Mouse (Mus musculus) right cerebral cortex, postnatal 10 days (tissue): ENCODE data around the gene Pdzd3.
A peak's percentile ranks its signal among the peaks of the same experiment; 100 is the strongest.

Experiments
- DNase-seq, 2 experiments: peaks; one replicate each; pipeline ENCODE4 v3.0.0; 2021; ENCODE audit warnings: low spot score in 2 of 2

Gene Pdzd3

DNA sequence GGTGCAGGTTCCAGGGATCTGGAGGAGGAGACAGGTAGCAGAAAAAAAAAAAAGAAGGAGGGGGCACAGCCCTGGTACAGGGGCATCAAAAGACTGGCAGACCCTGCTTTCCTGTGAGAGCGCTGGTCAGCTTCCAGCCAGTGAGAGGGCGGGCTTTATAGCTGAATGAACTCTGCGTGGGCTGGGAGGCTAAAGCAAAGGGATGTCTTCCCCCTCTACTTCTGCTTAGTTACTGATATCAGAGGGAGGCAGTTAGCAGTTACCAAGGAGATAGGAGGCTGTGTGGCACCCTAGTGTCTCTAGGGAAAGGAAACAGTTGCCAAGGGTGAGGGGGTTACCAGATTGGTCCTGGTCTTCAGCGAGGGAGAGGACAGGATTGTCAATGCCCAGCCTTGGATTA lies 826 bp downstream of the Pdzd3 start:
- no peak for DNase-seq

DNA sequence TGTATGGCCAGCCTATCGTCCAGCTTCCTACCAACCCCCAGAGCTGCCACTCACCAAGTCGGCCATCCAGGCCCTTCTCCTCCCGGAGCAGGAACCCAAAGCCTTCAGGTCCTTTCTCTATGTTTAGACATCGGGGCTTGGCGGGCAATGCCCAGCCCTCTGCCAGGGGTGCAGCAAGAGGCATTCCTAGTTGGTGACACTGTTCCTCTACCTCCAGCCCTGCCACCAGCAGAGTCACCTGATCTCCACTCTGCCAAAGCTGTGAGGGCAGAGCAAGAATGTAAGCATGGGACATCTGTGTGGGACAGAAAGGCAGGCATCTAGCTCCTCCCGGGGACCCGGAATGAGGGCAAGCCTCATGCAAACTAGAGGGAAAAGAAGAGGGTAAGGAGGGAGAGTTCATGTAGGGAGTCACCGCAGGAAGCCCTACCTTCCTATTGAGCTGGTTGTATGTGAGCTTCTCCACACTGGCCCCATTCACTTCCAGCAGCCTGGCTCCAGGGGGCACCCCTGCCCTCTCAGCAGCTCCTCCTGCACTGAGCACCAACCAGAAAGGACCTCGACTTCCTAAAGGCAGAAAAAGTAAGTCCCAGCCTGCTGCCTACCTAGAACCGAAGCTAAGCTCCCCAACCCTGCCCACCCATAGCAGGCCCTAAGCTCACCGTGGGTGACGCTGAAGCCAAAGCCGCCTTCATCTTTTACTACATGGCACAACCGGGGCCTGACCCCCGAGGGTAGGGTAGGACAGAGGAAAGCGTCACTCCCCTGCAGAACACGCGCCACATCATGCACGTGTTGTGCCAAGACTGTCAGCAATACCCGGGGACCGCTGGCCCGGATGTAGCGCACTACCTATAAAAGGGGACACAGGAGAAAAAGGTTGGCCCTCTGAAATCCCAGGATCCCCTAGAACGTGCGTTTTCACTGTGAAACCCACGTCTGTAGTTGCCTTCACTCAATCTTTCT lies 1.8 kb downstream of the Pdzd3 start:
- peak; percentile 71 to 81 for DNase-seq

DNA sequence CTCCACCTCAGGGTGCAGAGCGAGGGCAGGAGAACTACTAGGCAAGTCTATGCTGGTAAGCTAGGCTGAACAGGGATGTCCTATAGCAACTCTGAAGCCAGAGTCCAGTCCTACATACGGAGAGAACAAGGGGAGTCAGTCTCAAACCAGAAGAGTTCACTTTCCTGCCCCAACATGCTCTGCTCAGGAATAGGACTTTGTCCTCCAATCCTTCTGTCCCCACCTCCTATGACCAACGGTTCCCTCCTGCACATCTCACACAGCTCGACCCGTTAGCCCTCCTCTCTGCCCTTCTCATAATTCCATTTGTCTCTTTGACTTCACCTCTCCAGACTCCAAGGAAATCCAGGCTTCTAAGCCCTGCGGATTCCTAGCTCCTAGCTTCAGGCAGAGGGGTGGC lies 3.4 kb downstream of the Pdzd3 start:
- no peak for DNase-seq

DNA sequence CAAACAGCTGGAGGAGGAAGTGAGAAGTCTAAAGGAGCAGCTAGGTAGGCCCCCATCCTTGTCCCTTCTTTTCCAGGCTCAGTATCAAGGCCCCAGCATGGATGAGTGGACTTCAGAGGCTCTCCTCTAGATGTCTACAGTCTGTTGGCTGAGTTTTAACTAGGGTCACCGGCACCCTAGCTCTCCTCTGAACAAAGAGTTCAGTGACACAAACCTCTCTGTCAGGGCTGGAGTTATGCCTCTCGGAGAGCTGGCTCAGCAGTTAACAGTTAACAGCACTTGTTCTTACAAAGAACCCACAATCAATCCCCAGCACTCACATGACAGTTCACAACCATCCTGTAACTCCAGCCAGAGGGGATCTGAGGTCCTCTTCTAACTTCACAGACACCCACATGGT lies 7.7 kb downstream of the Pdzd3 start:
- DNase-seq = no peak

DNA sequence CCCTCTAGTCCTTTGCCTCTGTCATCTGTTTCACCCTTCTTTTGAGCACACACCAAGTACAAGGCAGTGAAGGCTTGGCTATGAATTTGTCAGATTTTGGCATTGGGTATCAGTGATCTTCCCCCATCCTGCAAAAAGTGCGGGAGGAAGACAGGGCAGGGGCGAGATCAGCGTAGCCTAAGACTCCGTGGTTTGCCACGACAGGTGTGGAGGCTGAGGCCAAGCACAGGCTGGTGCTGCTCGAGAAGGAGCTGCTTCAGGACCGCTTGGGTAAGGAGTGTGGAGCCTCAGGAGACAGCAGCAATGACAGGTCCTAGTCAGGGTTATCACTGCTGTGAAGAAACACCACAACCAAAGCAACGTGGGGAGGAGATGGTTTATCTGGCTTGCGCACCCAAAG lies 9.9 kb downstream of the Pdzd3 start:
- no peak for DNase-seq

DNA sequence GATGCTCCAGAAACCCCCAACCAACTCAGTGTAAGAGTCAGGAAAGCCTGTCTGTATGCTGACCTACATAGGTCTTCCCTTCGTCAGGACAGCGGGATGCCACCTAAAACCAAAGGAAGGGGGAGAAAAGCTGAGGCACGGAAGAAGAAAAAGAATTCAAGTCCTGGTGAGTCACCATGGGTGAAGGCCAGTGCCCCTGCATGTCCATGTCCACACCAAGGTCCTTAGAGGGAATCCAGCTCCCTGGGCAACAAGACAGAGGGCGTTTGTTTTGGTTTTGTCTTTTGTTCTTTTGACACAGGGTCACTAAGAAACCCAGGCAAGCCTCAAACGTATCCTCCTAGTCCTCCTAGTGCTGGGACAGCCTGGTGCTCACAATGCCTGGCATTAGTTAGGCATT lies 10.4 kb downstream of the Pdzd3 start:
- DNase-seq = no peak

DNA sequence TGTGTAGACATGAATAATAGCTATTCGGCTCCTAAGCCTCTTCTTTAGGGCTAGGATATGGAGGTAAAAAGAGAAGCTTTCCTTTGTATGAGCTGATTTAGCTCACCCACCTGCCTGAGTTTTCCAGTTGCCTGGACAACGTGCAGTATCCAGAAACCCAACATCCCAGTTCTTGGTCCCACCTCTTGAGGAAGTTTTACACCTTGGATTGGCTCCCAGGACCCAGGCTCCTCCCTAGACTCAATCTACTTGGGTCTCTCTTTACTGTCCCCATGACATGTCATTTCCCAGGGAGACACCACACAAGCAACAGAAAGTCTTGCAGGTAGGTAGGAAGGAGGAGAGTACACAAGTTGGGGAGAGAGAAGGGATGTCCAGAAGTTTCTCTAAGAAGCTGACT lies 10.9 kb downstream of the Pdzd3 start, which contains the start of gene Ccdc153:
TSS of gene Ccdc153 (plus strand) at position 278 of the 400 bp plus-strand sequence.
- no peak for DNase-seq

DNA sequence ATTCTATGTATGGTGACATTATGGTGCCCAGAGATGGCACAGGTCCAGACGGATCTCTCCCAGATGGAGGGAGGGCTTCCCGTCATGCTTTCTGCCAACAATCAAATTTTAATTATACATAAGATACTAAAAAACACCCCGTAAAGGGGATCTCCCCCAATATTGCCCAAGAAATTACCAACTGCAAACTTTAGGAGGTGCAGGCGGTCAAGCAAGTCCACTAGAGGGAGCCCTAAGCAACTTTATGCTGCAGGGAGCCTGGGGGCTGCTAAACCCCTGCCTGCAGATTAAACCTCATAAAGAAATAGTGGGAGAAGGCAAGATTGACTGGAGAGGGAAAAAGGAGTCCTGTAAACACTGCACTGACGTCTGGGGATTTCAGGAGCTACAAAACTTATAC lies 11.8 kb downstream of the Pdzd3 start:
- peak in 1 of 2 experiments; percentile 74 for DNase-seq

DNA sequence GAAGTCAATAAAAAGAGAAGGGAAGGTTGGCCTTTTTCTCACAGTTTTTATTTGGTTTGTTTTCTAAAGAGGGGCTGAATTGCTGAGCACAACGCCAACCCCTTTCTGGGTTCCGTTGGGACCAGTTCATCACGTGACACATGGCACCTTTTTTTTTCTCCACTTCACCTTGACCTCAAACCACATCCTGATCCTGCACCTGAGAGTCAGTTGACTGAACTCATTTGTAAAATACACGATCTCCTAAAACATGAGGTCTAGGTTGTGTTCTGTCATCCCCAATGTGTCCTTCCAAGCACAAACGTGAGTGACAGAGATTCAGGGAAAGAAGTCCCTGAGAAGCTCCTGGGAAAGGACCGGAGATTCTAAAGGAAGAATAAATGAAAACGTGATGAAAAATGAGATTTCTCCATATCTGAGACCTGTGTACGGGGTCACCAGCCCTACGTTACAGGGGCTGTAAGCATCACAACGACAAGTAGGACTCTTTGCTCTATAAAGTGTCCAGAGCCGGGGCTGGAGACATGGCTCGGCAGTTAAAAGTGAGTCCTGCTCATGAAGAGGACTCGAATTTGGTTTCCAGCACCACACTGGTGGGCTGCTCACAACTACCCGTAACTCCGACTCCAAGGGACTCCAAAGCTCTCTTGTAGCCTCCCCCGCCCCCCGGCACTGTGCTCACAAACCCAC lies 12.6 kb downstream of the Pdzd3 start:
- no peak for DNase-seq

DNA sequence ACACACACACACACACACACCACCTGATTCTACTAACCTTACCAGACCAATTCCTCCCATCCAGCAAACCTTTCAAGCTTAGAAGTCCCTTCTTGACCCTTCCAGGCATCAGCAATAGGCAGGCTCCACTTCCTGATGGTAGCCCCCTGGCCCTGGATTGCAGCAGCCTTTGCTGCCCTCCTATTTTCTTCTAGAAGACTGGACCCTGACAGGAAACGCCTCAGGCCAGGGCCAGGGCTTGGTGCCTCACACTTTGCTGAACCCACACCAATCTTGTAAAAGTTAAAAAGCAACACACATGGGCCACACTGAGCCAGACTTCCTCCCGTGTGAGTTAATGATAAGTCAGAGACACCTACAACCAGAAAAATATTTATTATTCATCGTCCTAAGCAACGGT lies 14.1 kb downstream of the Pdzd3 start:
- DNase-seq = no peak

DNA sequence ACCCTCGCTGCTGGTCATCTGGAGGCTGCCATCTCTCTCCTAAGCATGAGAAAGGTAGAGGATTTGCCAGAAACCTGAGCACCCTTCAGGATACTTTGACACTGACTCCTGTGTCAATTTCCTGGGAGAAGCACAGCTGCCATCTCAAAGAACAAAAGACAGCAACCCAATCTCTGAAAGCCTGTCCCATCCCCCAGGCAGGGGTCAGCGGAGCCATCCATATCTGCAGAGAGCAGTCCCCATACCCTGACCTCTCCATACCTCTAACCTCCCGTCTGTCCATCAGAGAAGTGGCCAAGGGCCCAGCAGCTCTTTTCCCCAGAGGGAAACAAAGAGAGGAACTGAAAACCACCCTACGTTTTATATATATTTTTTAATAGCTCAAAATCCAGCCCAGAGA lies 14.7 kb downstream of the Pdzd3 start:
- no peak for DNase-seq

DNA sequence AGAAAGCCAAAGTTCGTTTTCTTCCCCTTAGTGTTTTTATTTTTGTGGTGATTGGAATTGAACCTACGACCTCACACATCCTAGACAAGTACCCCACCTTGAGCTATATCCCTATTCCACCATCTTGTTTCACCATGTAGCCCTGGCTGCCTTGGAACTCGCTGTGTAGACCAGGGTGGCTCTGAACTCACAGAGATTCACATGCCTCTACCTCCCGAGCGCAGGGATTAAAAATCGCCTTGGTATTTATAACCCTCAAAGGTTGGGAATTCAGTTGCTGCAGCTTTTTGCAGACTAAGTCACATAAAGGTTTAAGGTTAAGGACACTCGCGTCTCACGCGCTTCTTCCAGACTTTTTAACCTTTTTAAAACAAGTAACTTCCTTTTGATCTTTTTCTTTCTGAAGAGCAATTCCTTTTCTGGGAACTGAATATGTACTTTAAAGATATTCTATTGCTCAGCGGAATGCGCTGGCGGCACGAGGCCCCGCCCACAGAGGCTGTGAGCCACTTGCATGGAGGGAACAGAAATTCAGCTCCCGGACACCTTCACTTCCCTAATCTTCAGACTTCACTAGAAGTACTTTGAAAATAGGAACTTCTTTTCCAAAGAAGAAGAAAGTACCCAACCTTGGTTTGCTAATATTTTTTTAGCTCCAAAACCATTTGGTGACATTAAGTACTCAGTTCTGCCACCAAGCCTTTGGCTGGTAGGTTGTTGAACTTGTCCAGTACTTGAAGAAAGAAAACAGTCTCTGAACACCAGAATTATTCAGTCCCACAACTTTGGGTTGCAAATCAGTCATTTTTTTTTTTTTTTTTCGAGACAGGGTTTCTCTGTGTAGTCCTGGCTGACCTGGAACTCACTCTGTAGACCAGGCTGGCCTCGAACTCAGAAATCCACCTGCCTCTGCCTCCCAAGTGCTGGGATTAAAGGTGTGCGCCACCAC lies 16.5 kb downstream of the Pdzd3 start:
- peak in 1 of 2 experiments; percentile 62 for DNase-seq

DNA sequence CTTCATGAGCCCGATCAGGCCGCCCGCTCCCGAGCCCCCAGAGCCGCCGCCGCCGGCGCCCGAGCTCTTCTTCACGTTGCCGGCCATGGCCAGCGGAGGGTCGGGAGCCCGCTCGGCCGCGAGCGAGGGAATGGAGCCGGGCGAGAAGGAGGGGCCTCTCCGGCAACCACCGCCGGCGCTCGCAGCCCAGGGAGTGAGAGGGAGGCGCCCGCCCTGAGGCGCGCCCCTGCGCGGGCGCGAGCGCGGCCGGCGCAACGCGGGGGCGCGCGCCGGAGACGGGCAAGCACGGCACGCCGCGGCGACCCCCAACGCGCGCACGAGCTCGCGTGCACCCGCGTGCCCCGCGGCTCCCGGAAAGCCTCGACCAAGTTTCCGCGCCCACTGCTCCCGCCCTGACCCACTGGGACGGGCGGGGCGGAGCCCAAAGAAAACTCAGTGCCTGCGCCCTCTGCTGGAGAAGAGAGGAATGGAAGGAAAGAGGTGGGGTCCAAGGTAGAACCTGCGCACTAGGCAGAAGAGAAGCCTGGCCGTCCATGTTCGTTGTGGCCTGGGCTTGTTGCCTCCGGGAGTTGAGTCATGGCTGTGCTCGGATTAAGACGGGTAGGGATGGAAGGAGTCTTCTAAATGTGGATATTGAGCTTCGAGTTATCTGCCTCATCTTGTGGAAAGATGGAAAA lies 17.3 kb downstream of the Pdzd3 start, which contains the start of gene Cbl:
TSS of gene Cbl (minus strand) at position 248 of the 677 bp plus-strand sequence.
- DNase-seq = peak; percentile 98 to 99

DNA sequence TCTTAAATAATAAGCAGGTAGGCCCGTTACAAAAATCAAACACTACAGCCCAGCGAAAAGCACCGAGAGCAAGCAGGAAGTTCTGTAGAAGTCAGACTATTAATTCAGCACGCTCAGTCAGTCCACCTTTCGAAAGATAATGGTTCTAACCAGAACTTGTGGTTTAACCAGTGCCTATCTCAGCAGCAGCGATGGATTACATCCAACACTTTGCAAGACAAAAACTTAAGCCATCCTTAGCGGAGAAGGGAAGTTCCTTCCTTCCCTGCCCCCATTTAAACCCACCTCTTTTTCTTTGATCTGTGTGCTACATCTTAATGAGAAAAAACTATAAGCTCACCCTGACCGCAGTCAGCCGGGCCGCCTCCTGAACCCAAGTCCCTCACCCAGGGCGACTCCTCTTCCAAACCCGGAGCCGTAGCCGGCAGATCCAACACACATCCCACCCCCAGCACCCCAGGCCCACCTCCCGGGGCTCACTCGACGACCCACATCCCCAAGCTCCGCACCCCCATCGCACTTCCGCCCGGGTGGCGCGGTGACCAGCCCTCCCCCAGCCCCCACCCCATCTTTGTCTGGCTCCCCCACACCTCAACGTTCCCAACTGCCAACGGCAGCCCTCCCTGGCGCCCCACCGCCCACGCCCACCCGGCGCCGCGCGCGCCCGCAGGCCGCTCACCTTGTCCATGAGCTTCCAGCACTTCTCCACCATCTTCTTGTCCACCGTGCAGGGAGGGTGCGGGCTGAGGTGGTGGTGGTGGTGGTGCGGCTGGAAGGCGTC lies 18.1 kb downstream of the Pdzd3 start:
- DNase-seq = peak; percentile 51 to 56

DNA sequence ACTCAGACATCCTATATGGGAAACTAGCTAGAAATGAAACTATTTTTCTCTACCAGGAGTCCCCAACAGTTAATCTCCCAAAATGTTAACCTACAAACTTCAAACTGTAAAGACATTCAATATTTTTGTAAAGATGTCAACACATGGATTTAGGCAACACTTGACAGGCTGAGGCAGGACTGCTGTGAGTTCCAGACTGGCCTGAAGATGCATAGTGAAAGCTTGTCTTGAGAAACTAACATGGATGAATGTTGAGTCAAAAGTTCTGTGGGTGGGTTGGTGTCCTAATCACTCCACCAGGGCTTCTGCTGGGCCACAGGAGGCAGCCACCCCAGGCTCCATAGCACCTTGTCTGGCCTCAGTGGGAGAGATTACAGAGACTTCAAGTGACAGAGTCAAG lies 19.7 kb downstream of the Pdzd3 start:
- no peak for DNase-seq

DNA sequence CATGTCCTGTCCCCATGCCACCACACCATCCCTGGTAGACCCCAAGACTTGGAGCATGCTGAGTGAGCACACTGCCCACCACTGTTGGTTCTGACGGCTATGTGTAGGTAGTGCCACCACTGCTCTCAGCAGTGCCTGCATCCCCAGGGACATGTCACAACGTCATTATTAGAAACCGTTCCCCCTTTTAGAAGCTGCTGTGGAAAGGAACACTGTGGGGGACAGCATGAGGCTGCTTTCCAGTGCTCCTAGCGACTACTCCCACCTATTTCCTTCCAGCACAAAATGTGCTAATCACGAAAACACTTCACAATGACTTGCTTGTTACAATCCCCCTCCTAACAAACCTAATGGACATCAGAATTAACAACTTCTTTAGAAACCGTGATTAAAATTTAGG lies 25.3 kb downstream of the Pdzd3 start:
- DNase-seq = no peak

DNA sequence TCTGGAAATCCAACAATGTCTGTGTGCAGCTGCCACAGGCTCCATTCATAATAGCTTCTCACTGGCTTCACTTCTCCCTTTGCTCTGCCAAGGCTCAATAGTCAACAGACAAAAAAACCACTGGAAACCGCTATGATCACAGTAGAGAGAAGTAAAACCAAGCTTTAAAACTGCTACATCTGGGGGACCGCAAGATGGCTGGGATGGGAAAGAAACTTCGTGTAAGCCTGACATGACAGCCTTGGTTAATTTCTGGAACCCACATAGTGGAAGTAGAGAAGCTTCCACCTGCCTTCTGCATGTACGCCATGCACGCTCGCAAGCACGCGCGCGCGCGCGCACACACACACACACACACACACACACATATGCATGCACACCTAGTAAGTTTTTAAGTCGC lies 37.7 kb downstream of the Pdzd3 start:
- no peak for DNase-seq

DNA sequence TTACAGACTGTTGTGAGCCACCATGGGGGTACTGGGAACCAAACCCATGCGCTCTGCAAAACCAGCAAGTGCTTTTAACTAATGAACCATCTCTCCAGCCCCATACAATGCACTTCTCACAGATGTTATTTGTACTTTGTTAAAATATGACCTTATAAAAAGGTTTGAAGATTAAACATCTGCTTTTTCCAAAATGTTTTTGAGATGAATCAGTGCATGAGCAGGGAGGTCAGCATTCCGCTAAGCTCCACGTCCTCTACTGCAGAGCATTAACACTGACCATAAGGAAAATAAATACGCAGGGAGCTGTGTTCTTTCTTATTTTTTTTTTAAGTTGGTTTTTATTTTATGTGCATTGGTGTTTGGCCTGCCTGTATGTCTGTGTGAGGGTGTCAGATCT lies 38.9 kb downstream of the Pdzd3 start:
- no peak for DNase-seq

DNA sequence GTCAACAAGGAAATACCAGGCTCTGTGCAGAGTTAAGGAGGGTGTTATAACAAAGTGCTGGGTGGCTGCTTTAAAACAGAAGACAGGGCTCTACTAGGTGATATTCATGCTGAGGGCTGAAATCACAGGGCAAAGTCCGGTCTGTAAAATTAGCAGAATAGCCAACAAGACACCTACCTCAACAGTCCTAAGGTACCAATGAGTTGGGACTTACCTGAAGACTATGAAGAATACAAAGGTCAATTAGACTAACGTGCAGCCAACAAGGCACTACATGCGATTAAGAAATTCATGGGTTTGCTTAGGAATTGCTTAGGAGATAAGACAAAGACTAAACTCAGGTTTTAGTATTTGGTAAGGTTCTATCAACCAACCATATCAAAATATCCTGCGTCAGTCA lies 41.9 kb downstream of the Pdzd3 start:
- no peak for DNase-seq

DNA sequence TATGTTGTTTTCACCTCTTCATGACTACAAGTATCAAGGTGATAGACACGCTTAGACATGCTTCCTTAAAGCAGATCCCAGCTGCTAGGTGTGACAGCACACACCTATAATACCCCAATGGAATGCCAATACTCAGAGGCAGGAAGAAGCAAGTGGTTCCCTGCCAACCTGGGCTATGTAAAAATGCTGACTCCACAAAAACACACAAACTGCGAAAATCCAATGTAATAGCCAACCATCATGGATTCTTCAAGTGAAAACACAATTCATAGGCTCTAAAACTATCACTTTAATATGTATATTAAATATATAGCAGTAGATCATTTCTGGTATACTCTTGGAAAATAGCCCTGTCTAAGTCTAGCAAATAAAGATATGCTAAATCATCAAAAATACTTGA lies 43.4 kb downstream of the Pdzd3 start:
- DNase-seq = no peak
